Mouse (Mus musculus) fat pad, adult 2 months (tissue): ENCODE measurements around the gene Baz1a.
"Not testable (repeated sequence)": the region's sequence is repeated elsewhere in the genome, so short reads cannot be mapped to it uniquely, and the experiment has no call there.

Experiments used
- DNase-seq: peaks from one replicate; pipeline ENCODE4 v3.0.0-alpha.2; 2011; ENCODE audit warnings: low read depth, low spot score; ENCODE audit errors: extremely low read depth

Baz1a gene

GRCm38 (mm10) chr12:55013031-55013430 lies 1.1 kb downstream of the Baz1a start:
- peak; percentile 77 for DNase-seq

GRCm38 (mm10) chr12:55007361-55008008 lies 6.7 kb downstream of the Baz1a start:
- no peak for DNase-seq

GRCm38 (mm10) chr12:55006071-55006470 lies 8.1 kb downstream of the Baz1a start:
- no peak for DNase-seq

GRCm38 (mm10) chr12:55004396-55004795 lies 9.8 kb downstream of the Baz1a start:
- DNase-seq: no peak

GRCm38 (mm10) chr12:55003843-55004242 lies 10.3 kb downstream of the Baz1a start:
- no peak for DNase-seq

- not testable (repeated sequence) for DNase-seq
Measured at GRCm38 (mm10) chr12:55002532-55002931, 11.6 kb downstream of the Baz1a start.

GRCm38 (mm10) chr12:54999016-54999690 lies 15.0 kb downstream of the Baz1a start:
- DNase-seq: no peak

GRCm38 (mm10) chr12:54998411-54998810 lies 15.7 kb downstream of the Baz1a start:
- no peak for DNase-seq

GRCm38 (mm10) chr12:54996979-54997474 lies 17.1 kb downstream of the Baz1a start:
- no peak for DNase-seq

GRCm38 (mm10) chr12:54995965-54996364 lies 18.2 kb downstream of the Baz1a start:
- DNase-seq: no peak

- no peak for DNase-seq
Measured at GRCm38 (mm10) chr12:54994418-54994817, 19.7 kb downstream of the Baz1a start.

GRCm38 (mm10) chr12:54994068-54994386 lies 20.1 kb downstream of the Baz1a start:
- no peak for DNase-seq

- DNase-seq: no peak
Measured at GRCm38 (mm10) chr12:54993246-54994067, 20.7 kb downstream of the Baz1a start.

- no peak for DNase-seq
Measured at GRCm38 (mm10) chr12:54992814-54993213, 21.3 kb downstream of the Baz1a start.

- DNase-seq: no peak
Measured at GRCm38 (mm10) chr12:54988323-54988850, 25.8 kb downstream of the Baz1a start.

- no peak for DNase-seq
Measured at GRCm38 (mm10) chr12:54987156-54987555, 27.0 kb downstream of the Baz1a start.

GRCm38 (mm10) chr12:54986052-54986717 lies 28.0 kb downstream of the Baz1a start, which contains the start of gene Gm20403:
TSS of gene Gm20403 (minus strand) at chr12:54986529.
- peak; percentile 52 for DNase-seq

GRCm38 (mm10) chr12:54985257-54986051 lies 28.7 kb downstream of the Baz1a start:
- DNase-seq: no peak

- DNase-seq: no peak
Measured at GRCm38 (mm10) chr12:54984701-54985256, 29.4 kb downstream of the Baz1a start.
